Mouse (Mus musculus) kidney, embryonic 16.5 days (tissue): Measurements from ENCODE around the gene Flt1. TPM values are rescaled to one million over a fixed set of nuclear protein-coding genes. Genes with fewer than 3 reads are reported as not detected.

Experiments
- ATAC-seq: fragments of 200-750 bp; cut with Nextera tagmentation; 2 replicates; pipeline ENCODE4 v1.8.0; 2017; ENCODE audit warnings: moderate TSS enrichment; ENCODE audit not compliant: low FRiP score, low TSS enrichment
- H3K27ac ChIP-seq: fragments of 300-500 bp; sonication (generic); 2 replicates; pipeline ENCODE4 v1.5.1; 2014; ENCODE audit warnings: low read length
- H3K27me3 ChIP-seq: fragments of 300-500 bp; sonication (generic); 2 replicates; pipeline ENCODE4 v1.6.1; 2014; ENCODE audit warnings: low read length, control low read depth, mixed read lengths; ENCODE audit not compliant: insufficient read depth
- H3K36me3 ChIP-seq: fragments of 300-500 bp; sonication (generic); 2 replicates; pipeline ENCODE4 v1.6.1; 2014; ENCODE audit warnings: low read length, control low read depth, mixed read lengths; ENCODE audit not compliant: insufficient read depth
- H3K4me1 ChIP-seq: fragments of 300-500 bp; sonication (generic); 2 replicates; pipeline ENCODE4 v1.6.1; 2014; ENCODE audit warnings: low read length, control low read depth, mixed read lengths; ENCODE audit not compliant: insufficient read depth
- H3K4me2 ChIP-seq: fragments of 300-500 bp; sonication (generic); replicated peaks from 2 replicates; pipeline ENCODE4 v1.6.1; 2014; ENCODE audit warnings: low read depth, low read length
- H3K4me3 ChIP-seq: fragments of 300-500 bp; sonication (generic); 2 replicates; pipeline ENCODE4 v1.5.1; 2014; ENCODE audit warnings: mild to moderate bottlenecking, low read length
- H3K9ac ChIP-seq: fragments of 300-500 bp; sonication (generic); replicated peaks from 2 replicates; pipeline ENCODE4 v1.6.1; 2014; ENCODE audit warnings: low read length
- H3K9me3 ChIP-seq: fragments of 300-500 bp; sonication (generic); 2 replicates; pipeline ENCODE4 v1.6.1; 2016; ENCODE audit warnings: low read length, control low read depth
- WGBS: fragments of 180-500 bp; shearing (Covaris S2); extraction: QIAGEN DNeasy Blood & Tissue Kit; methylation state at CpG from one replicate; pipeline ENCODE4 v1.1.7; 2014; 5-methylcytosine and 5-hydroxymethylcytosine counted together
- polyA plus RNA-seq: library from polyadenylated mRNA; unstranded; fragments of >200 nt; fragmentation: Nextera tagmentation; extraction: Ambion mirVana; gene quantifications from 2 replicates; pipeline ENCODE4 v1.2.1, GENCODE M21; 2015

Flt1 gene
- polyA plus RNA-seq, 1 experiment from 2014 or later: 19.7 TPM

GRCm38 (mm10) chr5:147606751-147607150 lies 119.1 kb downstream of the Flt1 start:
- no peak overlapping the region for H3K4me2 ChIP-seq
- H3K27ac ChIP-seq: no peak overlapping the region
- H3K4me3 ChIP-seq: no peak overlapping the region
- no peaks in the 10 kb centered on the region for H3K9me3 ChIP-seq
- ATAC-seq: no peak
- H3K9ac ChIP-seq: no peak overlapping the region
- no peaks in the 10 kb centered on the region for H3K27me3 ChIP-seq
- H3K36me3 ChIP-seq: no peaks in the 10 kb centered on the region
- WGBS: 70% methylated on average over 13 of the region's 13 CpGs
- H3K4me1 ChIP-seq: no peaks in the 10 kb centered on the region

- no peaks in the 10 kb centered on the region; the same call in 1 of the 2 replicates for H3K27me3 ChIP-seq
- no peak overlapping the region for H3K4me2 ChIP-seq
- H3K36me3 ChIP-seq: no peaks in the 10 kb centered on the region
- ATAC-seq: no peak
- no peaks in the 10 kb centered on the region for H3K4me1 ChIP-seq
- H3K9me3 ChIP-seq: no peaks in the 10 kb centered on the region
- no peak overlapping the region for H3K27ac ChIP-seq
- no peak overlapping the region for H3K4me3 ChIP-seq
- 69% methylated on average over 18 of the region's 18 CpGs for WGBS
- no peak overlapping the region for H3K9ac ChIP-seq
Observed at GRCm38 (mm10) chr5:147601460-147602360, 124.1 kb downstream of the Flt1 start.

- Histone ChIP-seq H3K36me3 (no peaks in the 10 kb centered on the region), H3K9ac (no peak overlapping the region), H3K27me3 (no peaks in the 10 kb centered on the region; the same call in 1 of the 2 replicates), H3K27ac (no peak overlapping the region), H3K9me3 (no peaks in the 10 kb centered on the region), H3K4me2 (no peak overlapping the region), H3K4me3 (no peak overlapping the region), H3K4me1 (no peaks in the 10 kb centered on the region)
- no peak for ATAC-seq
- 70% methylated on average over 16 of the region's 16 CpGs for WGBS
Observed at GRCm38 (mm10) chr5:147597825-147598224, 128.0 kb downstream of the Flt1 start.

GRCm38 (mm10) chr5:147589814-147590213 lies 136.0 kb downstream of the Flt1 start:
- Histone ChIP-seq H3K36me3 (no peaks in the 10 kb centered on the region), H3K4me1 (peaks cover 11% of the 10 kb centered on the region), H3K27me3 (no peaks in the 10 kb centered on the region), H3K9me3 (no peaks in the 10 kb centered on the region), H3K4me3 (no peak overlapping the region), H3K9ac (no peak overlapping the region; the same call in 1 of the 2 replicates), H3K27ac (peak overlapping the region; percentile 78), H3K4me2 (no peak overlapping the region)
- peak; percentile 90 for ATAC-seq
- 19% methylated on average over 12 of the region's 12 CpGs for WGBS

GRCm38 (mm10) chr5:147585070-147585469 lies 140.7 kb downstream of the Flt1 start:
- no peak for ATAC-seq
- no peak overlapping the region for H3K27ac ChIP-seq
- 80% methylated on average over 1 of the region's 1 CpGs for WGBS
- no peak overlapping the region for H3K4me2 ChIP-seq
- no peak overlapping the region for H3K9ac ChIP-seq
- peaks cover 12% of the 10 kb centered on the region for H3K4me1 ChIP-seq
- H3K4me3 ChIP-seq: no peak overlapping the region
- no peaks in the 10 kb centered on the region for H3K36me3 ChIP-seq
- no peaks in the 10 kb centered on the region for H3K9me3 ChIP-seq
- H3K27me3 ChIP-seq: no peaks in the 10 kb centered on the region

GRCm38 (mm10) chr5:147584648-147585047 lies 141.2 kb downstream of the Flt1 start:
- Histone ChIP-seq H3K4me1 (peaks cover 8% of the 10 kb centered on the region), H3K9me3 (no peaks in the 10 kb centered on the region), H3K4me3 (no peak overlapping the region), H3K36me3 (no peaks in the 10 kb centered on the region), H3K27me3 (no peaks in the 10 kb centered on the region), H3K27ac (peak overlapping the region; percentile 4; the same call in 1 of the 2 replicates), H3K9ac (no peak overlapping the region), H3K4me2 (no peak overlapping the region)
- WGBS: 81% methylated on average over 9 of the region's 9 CpGs
- ATAC-seq: no peak

- WGBS: 30% methylated on average over 14 of the region's 14 CpGs
- no peaks in the 10 kb centered on the region for H3K9me3 ChIP-seq
- H3K36me3 ChIP-seq: no peaks in the 10 kb centered on the region
- H3K4me1 ChIP-seq: peaks cover 5% of the 10 kb centered on the region; the same call in 1 of the 2 replicates
- H3K4me2 ChIP-seq: peak overlapping the region; percentile 35
- H3K9ac ChIP-seq: no peak overlapping the region
- no peak overlapping the region; the same call in 1 of the 2 replicates for H3K27ac ChIP-seq
- ATAC-seq: peak; percentile 71; the same call in 1 of the 2 replicates
- H3K27me3 ChIP-seq: no peaks in the 10 kb centered on the region
- H3K4me3 ChIP-seq: peak overlapping the region; percentile 20; the same call in 1 of the 2 replicates
Observed at GRCm38 (mm10) chr5:147583702-147584298, 142.0 kb downstream of the Flt1 start.

GRCm38 (mm10) chr5:147580181-147580580 lies 145.6 kb downstream of the Flt1 start:
- no peak overlapping the region for H3K4me3 ChIP-seq
- H3K36me3 ChIP-seq: no peaks in the 10 kb centered on the region
- WGBS: 67% methylated on average over 13 of the region's 13 CpGs
- peaks cover 5% of the 10 kb centered on the region; the same call in 1 of the 2 replicates for H3K4me1 ChIP-seq
- no peak overlapping the region for H3K27ac ChIP-seq
- no peak overlapping the region for H3K4me2 ChIP-seq
- H3K27me3 ChIP-seq: no peaks in the 10 kb centered on the region
- ATAC-seq: no peak
- no peak overlapping the region for H3K9ac ChIP-seq
- H3K9me3 ChIP-seq: no peaks in the 10 kb centered on the region

- no peaks in the 10 kb centered on the region for H3K36me3 ChIP-seq
- WGBS: 80% methylated on average over 8 of the region's 8 CpGs
- H3K9me3 ChIP-seq: no peaks in the 10 kb centered on the region
- H3K27ac ChIP-seq: no peak overlapping the region
- H3K27me3 ChIP-seq: no peaks in the 10 kb centered on the region
- H3K4me1 ChIP-seq: peaks cover 5% of the 10 kb centered on the region; the same call in 1 of the 2 replicates
- ATAC-seq: no peak
- H3K9ac ChIP-seq: no peak overlapping the region
- H3K4me2 ChIP-seq: no peak overlapping the region
- no peak overlapping the region for H3K4me3 ChIP-seq
Observed at GRCm38 (mm10) chr5:147579691-147580090, 146.1 kb downstream of the Flt1 start.

GRCm38 (mm10) chr5:147579148-147579547 lies 146.7 kb downstream of the Flt1 start:
- H3K4me2 ChIP-seq: no peak overlapping the region
- no peaks in the 10 kb centered on the region for H3K9me3 ChIP-seq
- no peak for ATAC-seq

More at GRCm38 (mm10) chr5:147579148-147579547, 146.7 kb downstream of the Flt1 start:
- Histone ChIP-seq H3K9ac (no peak overlapping the region), H3K36me3 (no peaks in the 10 kb centered on the region), H3K4me1 (peaks cover 5% of the 10 kb centered on the region; the same call in 1 of the 2 replicates), H3K27ac (no peak overlapping the region), H3K4me3 (no peak overlapping the region), H3K27me3 (no peaks in the 10 kb centered on the region)
- WGBS: 93% methylated on average over 7 of the region's 7 CpGs
